Mouse (Mus musculus): ENCODE results near the gene C1rl.
"Not testable (repeated sequence)": the region's sequence is repeated elsewhere in the genome, so short reads cannot be mapped to it uniquely, and the experiment has no call there.

C1rl gene

GRCm38 (mm10) chr6:124505028-124505427, 12.1 kb downstream of the C1rl start:
- DNase-seq (ENCODE audit: low spot score in 2 of 2) = no peak

- DNase-seq (ENCODE audit: low spot score in 2 of 2) = no peak
These were observed 14.1 kb downstream of the C1rl start for GRCm38 (mm10) chr6:124506991-124507390.

GRCm38 (mm10) chr6:124508292-124508691, 15.4 kb downstream of the C1rl start:
- DNase-seq (ENCODE audit: low spot score in 2 of 2) = peak in 1 of 2 experiments; percentile 24

GRCm38 (mm10) chr6:124509192-124509591, 16.3 kb downstream of the C1rl start:
- DNase-seq (ENCODE audit: low spot score in 2 of 2) = not testable (repeated sequence)

- no peak for DNase-seq (ENCODE audit: low spot score in 2 of 2)
These were observed 19.0 kb downstream of the C1rl start for GRCm38 (mm10) chr6:124511936-124512335.

- DNase-seq (ENCODE audit: low spot score in 2 of 2) = peak; percentile 60 to 68
These were observed 19.5 kb downstream of the C1rl start, which contains the start of gene C1ra for GRCm38 (mm10) chr6:124512355-124512836. TSS of gene C1ra (plus strand) at chr6:124512405.

GRCm38 (mm10) chr6:124517733-124518132, 24.8 kb downstream of the C1rl start:
- DNase-seq (ENCODE audit: low spot score in 2 of 2) = not testable (repeated sequence)

- DNase-seq (ENCODE audit: low spot score in 2 of 2) = peak; percentile 55 to 58
These were observed 29.2 kb downstream of the C1rl start for GRCm38 (mm10) chr6:124522082-124522481.

- no peak for DNase-seq (ENCODE audit: low spot score in 2 of 2)
These were observed 35.0 kb downstream of the C1rl start for GRCm38 (mm10) chr6:124527881-124528280.

- no peak for DNase-seq (ENCODE audit: low spot score in 2 of 2)
These were observed 38.2 kb downstream of the C1rl start for GRCm38 (mm10) chr6:124531077-124531476.

- DNase-seq (ENCODE audit: low spot score in 2 of 2) = not testable (repeated sequence)
These were observed 43.4 kb downstream of the C1rl start for GRCm38 (mm10) chr6:124536125-124536829.

GRCm38 (mm10) chr6:124541176-124541575, 48.3 kb downstream of the C1rl start:
- not testable (repeated sequence) for DNase-seq (ENCODE audit: low spot score in 2 of 2)

GRCm38 (mm10) chr6:124542284-124542683, 49.4 kb downstream of the C1rl start, which contains the start of gene C1s1:
TSS of gene C1s1 (minus strand) at chr6:124542359.
- DNase-seq (ENCODE audit: low spot score in 2 of 2) = peak; percentile 23 to 67

- DNase-seq (ENCODE audit: low spot score in 2 of 2) = peak in 1 of 2 experiments; percentile 14
These were observed 51.6 kb downstream of the C1rl start for GRCm38 (mm10) chr6:124544466-124544865.

- DNase-seq (ENCODE audit: low spot score in 2 of 2) = peak in 1 of 2 experiments; percentile 5
These were observed 52.5 kb downstream of the C1rl start for GRCm38 (mm10) chr6:124545425-124545824.

GRCm38 (mm10) chr6:124547979-124548378, 55.1 kb downstream of the C1rl start:
- DNase-seq (ENCODE audit: low spot score in 2 of 2) = not testable (repeated sequence)

- DNase-seq (ENCODE audit: low spot score in 2 of 2) = no peak
These were observed 56.2 kb downstream of the C1rl start for GRCm38 (mm10) chr6:124549023-124549550.

GRCm38 (mm10) chr6:124552766-124553165, 59.9 kb downstream of the C1rl start:
- no peak for DNase-seq (ENCODE audit: low spot score in 2 of 2)

- DNase-seq (ENCODE audit: low spot score in 2 of 2) = not testable (repeated sequence)
These were observed 63.0 kb downstream of the C1rl start for GRCm38 (mm10) chr6:124555956-124556355.
